Comparison of ENCODE assay signal across 25 mouse cellular contexts in the genomic region with DNA sequence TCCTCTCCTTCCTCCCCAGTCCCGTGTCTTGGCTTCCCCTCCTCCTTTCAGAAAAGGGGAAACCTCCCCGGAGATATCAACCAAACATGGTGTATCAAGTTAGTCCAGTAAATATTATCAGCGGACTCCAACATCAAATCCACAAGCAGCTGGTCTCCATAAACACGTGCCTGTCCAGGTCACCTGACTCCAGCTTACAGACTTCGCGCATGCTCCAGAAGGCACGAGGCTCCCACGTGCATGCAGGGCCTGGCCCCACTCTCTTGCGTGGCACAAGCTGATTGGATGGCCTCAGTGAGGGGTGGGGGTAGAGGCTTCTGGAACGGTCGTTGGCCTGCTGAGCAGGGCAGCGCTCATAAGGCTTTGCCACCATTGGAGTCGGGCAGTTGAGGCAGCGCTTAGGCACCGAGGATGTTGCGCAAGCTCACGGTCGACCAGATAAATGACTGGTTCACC. TPM values are rescaled to one million over a fixed set of nuclear protein-coding genes. Genes with fewer than 3 reads are reported as not detected.
A peak's percentile ranks its signal among the peaks of the same experiment; 100 is the strongest.
DNase-seq lines count a peak whose midpoint lies in the region; ATAC-seq and TF ChIP-seq lines count a peak whose summit lies in the region.
"Had no signal": no experiment of that assay in that cellular context is flagged by ENCODE, and none has a peak within 500 bp of the region (broad histone marks: within the 10 kb centered on the region; RNA-seq: fewer than 3 reads in every experiment).

Gene Tdrd9, plus strand, starts transcription at position 329 of the 456 bp plus-strand sequence.

- WGBS in midbrain, embryonic 12.5 days: 89% methylated on average over 18 of the region's 18 CpGs
- 89% methylated on average over 18 of the region's 18 CpGs for WGBS in midbrain, embryonic 15.5 days

- peak; percentile 99 for TF ChIP-seq POLR2A in testis, adult 2 months (IDR thresholded peaks at IDR 0.05; ENCODE audit: control insufficient read depth, low read depth, low read length)

- DNase-seq in MEL-GATA-1-ER (ENCODE audit: extremely low read depth, low read depth): peak; percentile 86
- DNase-seq in thymus, postnatal 0 days (ENCODE audit: low spot score): no peak
- DNase-seq in kidney, postnatal 10 days: no peak
- no peak for DNase-seq in embryo, embryonic 10 days (ENCODE audit: low spot score)
- DNase-seq: adrenal gland, postnatal 10 days; adrenal gland, postnatal 36 days; cerebellum, adult 18-20 months; cerebellum, adult 9-11 months; cerebellum, postnatal 25 days; gastrocnemius, postnatal 10 days; gastrocnemius, postnatal 36 days; heart, adult 2 months; heart, postnatal 14 days; heart, postnatal 4 days had no signal

- no peaks in the 10 kb centered on the region for H3K9me3 ChIP-seq in midbrain, embryonic 12.5 days
- no peaks in the 10 kb centered on the region for H3K9me3 ChIP-seq in midbrain, embryonic 15.5 days
- H3K9me3 ChIP-seq: forebrain, embryonic 10.5 days; forebrain, embryonic 13.5 days; heart, embryonic 10.5 days; heart, embryonic 13.5 days had no signal

- no peak for ATAC-seq in midbrain, embryonic 12.5 days (ENCODE audit: low FRiP score, low read depth)
- ATAC-seq in midbrain, embryonic 15.5 days (replicated peaks): no peak
- ATAC-seq: forebrain, embryonic 13.5 days; forebrain, embryonic 16.5 days; hindbrain, postnatal 0 days; inflammation-experienced regulatory T-cells, adult 6 months had no signal

- no peak within 1 kb of the TSS for H3K27ac ChIP-seq in midbrain, embryonic 12.5 days (replicated peaks)
- no peak within 1 kb of the TSS for H3K27ac ChIP-seq in midbrain, embryonic 15.5 days
- H3K27ac ChIP-seq in testis, adult 2 months (ENCODE audit: control insufficient read depth, insufficient read depth, low read depth, low read length): peak within 1 kb of the TSS; percentile 98
- H3K27ac ChIP-seq: forebrain, embryonic 10.5 days; forebrain, embryonic 13.5 days; heart, adult 2 months; heart, embryonic 10.5 days; heart, embryonic 13.5 days; hindbrain, embryonic 14.5 days; hindbrain, postnatal 0 days had no signal

- no peak for TF ChIP-seq CTCF in testis, adult 2 months (IDR thresholded peaks at IDR 0.05; ENCODE audit: control insufficient read depth, insufficient read depth, insufficient replicate concordance, low read depth, low read length)

- H3K4me1 ChIP-seq in midbrain, embryonic 12.5 days: peaks cover under 1% of the 10 kb centered on the region
- peaks cover under 1% of the 10 kb centered on the region; the same call in 1 of the 2 replicates for H3K4me1 ChIP-seq in midbrain, embryonic 15.5 days
- H3K4me1 ChIP-seq in testis, adult 2 months (ENCODE audit: control insufficient read depth, insufficient read depth, low read length): no peaks in the 10 kb centered on the region; the same call in 1 of the 2 replicates

- no peaks in the 10 kb centered on the region for H3K36me3 ChIP-seq in midbrain, embryonic 12.5 days
- no peaks in the 10 kb centered on the region for H3K36me3 ChIP-seq in midbrain, embryonic 15.5 days (replicated peaks)
- H3K36me3 ChIP-seq in testis, adult 2 months (ENCODE audit: control insufficient read depth, insufficient read depth, low read length): no peaks in the 10 kb centered on the region; the same call in 1 of the 2 replicates
- H3K36me3 ChIP-seq: forebrain, embryonic 10.5 days; heart, embryonic 10.5 days; heart, embryonic 13.5 days had no signal

- H3K4me3 ChIP-seq in midbrain, embryonic 12.5 days: no peak within 1 kb of the TSS
- H3K4me3 ChIP-seq in midbrain, embryonic 15.5 days: no peak within 1 kb of the TSS
- H3K4me3 ChIP-seq in testis, adult 2 months (ENCODE audit: control insufficient read depth, low read depth, low read length): peak within 1 kb of the TSS; percentile 97
- H3K4me3 ChIP-seq: forebrain, embryonic 10.5 days; forebrain, embryonic 13.5 days; heart, adult 2 months; heart, embryonic 10.5 days; heart, embryonic 13.5 days had no signal

- H3K27me3 ChIP-seq in midbrain, embryonic 12.5 days: no peaks in the 10 kb centered on the region
- no peaks in the 10 kb centered on the region for H3K27me3 ChIP-seq in midbrain, embryonic 15.5 days (replicated peaks)
- H3K27me3 ChIP-seq in testis, adult 2 months (ENCODE audit: control insufficient read depth, insufficient read depth, low read length): no peaks in the 10 kb centered on the region
- H3K27me3 ChIP-seq: forebrain, embryonic 13.5 days; heart, embryonic 13.5 days had no signal

- H3K9ac ChIP-seq in midbrain, embryonic 12.5 days (replicated peaks): 0 out of 2 replicates have a peak within 1 kb of the TSS, but pooled peaks have one; percentile 15
- no peak within 1 kb of the TSS for H3K9ac ChIP-seq in midbrain, embryonic 15.5 days
- H3K9ac ChIP-seq: forebrain, embryonic 13.5 days; heart, embryonic 13.5 days; hindbrain, embryonic 14.5 days had no signal

- no peak within 1 kb of the TSS for H3K4me2 ChIP-seq in midbrain, embryonic 12.5 days (replicated peaks)
- H3K4me2 ChIP-seq in midbrain, embryonic 15.5 days: no peak within 1 kb of the TSS
- H3K4me2 ChIP-seq: forebrain, embryonic 13.5 days; heart, embryonic 13.5 days; hindbrain, embryonic 14.5 days had no signal

RNA-seq across cellular contexts. Expression of gene Tdrd9, which starts in this region (rescaled TPM):
- 0.76 and 0.79 TPM in 2 replicates for polyA plus RNA-seq in midbrain, embryonic 12.5 days (2016; fragmentation: Nextera tagmentation; extraction: Ambion mirVana)
- polyA plus RNA-seq in midbrain, embryonic 15.5 days (2015; fragmentation: Nextera tagmentation; extraction: Ambion mirVana): 0.28 and 0.42 TPM in 2 replicates
- polyA plus RNA-seq in testis, adult 2 months (2012; rRNA removed): 48.9 and 54.7 TPM in 2 replicates
- polyA plus RNA-seq in thymus, postnatal 0 days (2015; fragmentation: Nextera tagmentation; extraction: Ambion mirVana): 0.12 and 0.16 TPM in 2 replicates

Comparison
In these comparisons a context has a peak if more than half of its experiments do, and no peak if none do; other contexts are left out.
1. RNA of gene Tdrd9 (polyA plus RNA-seq): 48.9 to 54.7 TPM in testis, adult 2 months; 0.76 to 0.79 TPM in midbrain, embryonic 12.5 days, 0.28 to 0.42 TPM in midbrain, embryonic 15.5 days and 0.12 to 0.16 TPM in thymus, postnatal 0 days; every median in the first group is over 10 times any median in the second.